Comparison of ENCODE assay signal across 10 mouse cellular contexts in genomic region chr6:124993876-124994275, GRCm38 (mm10). TPM values are rescaled to one million over a fixed set of nuclear protein-coding genes. Genes with fewer than 3 reads are reported as not detected.
A peak's percentile ranks its signal among the peaks of the same experiment; 100 is the strongest.
DNase-seq lines count a peak whose midpoint lies in the region; ATAC-seq lines count a peak whose summit lies in the region.
"Had no signal": no experiment of that assay in that cellular context is flagged by ENCODE, and none has a peak within 500 bp of the region (broad histone marks: within the 10 kb centered on the region; RNA-seq: fewer than 3 reads in every experiment).

No protein-coding gene starts in this region.

- peaks cover 10% of the 10 kb centered on the region for H3K4me1 ChIP-seq in intestine, embryonic 15.5 days (replicated peaks)
- H3K4me1 ChIP-seq in stomach, embryonic 14.5 days (ENCODE audit: control insufficient read depth, insufficient read depth, low read length), result peaks cover 10% of the 10 kb centered on the region; the same call in 1 of the 2 replicates

- no peaks in the 10 kb centered on the region for H3K9me3 ChIP-seq in intestine, embryonic 15.5 days
- no peaks in the 10 kb centered on the region for H3K9me3 ChIP-seq in stomach, embryonic 14.5 days (ENCODE audit: control insufficient read depth, low read depth, low read length)

- H3K4me3 ChIP-seq in intestine, embryonic 15.5 days (replicated peaks), result no peak overlapping the region
- H3K4me3 ChIP-seq in stomach, embryonic 14.5 days (ENCODE audit: low read depth, low read length), result no peak overlapping the region
- H3K4me3 ChIP-seq: limb, embryonic 15.5 days had no signal

- no peak for ATAC-seq in intestine, embryonic 15.5 days
- ATAC-seq in stomach, embryonic 14.5 days (ENCODE audit: insufficient number of reproducible peaks, insufficient read depth, low FRiP score, low read depth), result no peak

- peak; percentile 57 for DNase-seq in adrenal gland, adult 2 months
- no peak for DNase-seq in adrenal gland, adult 8-10 months
- DNase-seq in lung, postnatal 10 days, result peak; percentile 63
- DNase-seq in lung, adult 18-20 months, result no peak
- DNase-seq in T-cell, adult 2 months (ENCODE audit: low spot score), result no peak
- no peak for DNase-seq in cerebellum, adult 9-11 months

- 14% methylated on average over 11 of the region's 11 CpGs for WGBS in intestine, embryonic 15.5 days
- WGBS in stomach, embryonic 14.5 days, result 11% methylated on average over 11 of the region's 11 CpGs

- H3K27me3 ChIP-seq in intestine, embryonic 15.5 days (replicated peaks), result peaks cover 44% of the 10 kb centered on the region
- H3K27me3 ChIP-seq in stomach, embryonic 14.5 days (ENCODE audit: control insufficient read depth, insufficient read depth, low read length), result peaks cover 25% of the 10 kb centered on the region

- H3K27ac ChIP-seq in intestine, embryonic 15.5 days, result no peak overlapping the region
- no peak overlapping the region for H3K27ac ChIP-seq in stomach, embryonic 14.5 days (ENCODE audit: low read length)
- H3K27ac ChIP-seq: limb, embryonic 15.5 days had no signal

- H3K36me3 ChIP-seq in intestine, embryonic 15.5 days, result no peaks in the 10 kb centered on the region
- no peaks in the 10 kb centered on the region for H3K36me3 ChIP-seq in stomach, embryonic 14.5 days (ENCODE audit: control insufficient read depth, insufficient read depth, low read length)
- H3K36me3 ChIP-seq: limb, embryonic 15.5 days had no signal

- 0 out of 2 replicates have a peak overlapping the region, but pooled peaks have one; percentile 8 for H3K9ac ChIP-seq in intestine, embryonic 15.5 days
- H3K9ac ChIP-seq in stomach, embryonic 14.5 days (replicated peaks; ENCODE audit: low read depth, low read length), result peak overlapping the region; percentile 12; the same call in 1 of the 2 replicates
- H3K9ac ChIP-seq: limb, embryonic 15.5 days had no signal

- H3K4me2 ChIP-seq in intestine, embryonic 15.5 days (replicated peaks), result peak overlapping the region; percentile 27; the same call in 1 of the 2 replicates
- H3K4me2 ChIP-seq in stomach, embryonic 14.5 days (replicated peaks; ENCODE audit: low read depth, low read length), result no peak overlapping the region
- H3K4me2 ChIP-seq: limb, embryonic 15.5 days had no signal

RNA-seq across cellular contexts. Expression of gene Pianp, which starts 2.6 kb away (rescaled TPM):
- total RNA-seq in adrenal gland, adult 2 months (2021), result 1 to 10 TPM in 1 of 2 experiments, under 1 TPM in 1; 0.89 to 2.0 TPM
- polyA plus RNA-seq in adrenal gland, adult 2 months (2012; rRNA removed), result 4.2 and 9.0 TPM in 2 replicates
- total RNA-seq in adrenal gland, adult 8-10 months (2022), result 1 to 10 TPM in 3 of 4 experiments, under 1 TPM in 1; 0.81 to 3.8 (median 1.9) TPM
- 1.8 and 2.1 TPM in 2 replicates for polyA plus RNA-seq in intestine, embryonic 15.5 days (2015; fragmentation: Nextera tagmentation; extraction: Ambion mirVana)
- 4.4 and 6.0 TPM in 2 replicates for polyA plus RNA-seq in stomach, embryonic 14.5 days (2014; fragmentation: Nextera tagmentation; extraction: Ambion mirVana)
- total RNA-seq: common myeloid progenitor, adult 5-6 weeks had no signal

RNA-seq across cellular contexts. Expression of gene Zfp384, which starts 15.1 kb away (rescaled TPM):
- 10 to 100 TPM; 38.5 to 56.9 TPM for total RNA-seq in adrenal gland, adult 2 months (2021)
- polyA plus RNA-seq in adrenal gland, adult 2 months (2012; rRNA removed), result 70.6 and 98.2 TPM in 2 replicates
- total RNA-seq in adrenal gland, adult 8-10 months (2022), result 10 to 100 TPM; 46.9 to 87.0 (median 56.5) TPM
- polyA plus RNA-seq in intestine, embryonic 15.5 days (2015; fragmentation: Nextera tagmentation; extraction: Ambion mirVana), result 13.4 and 14.3 TPM in 2 replicates
- 15.1 and 15.7 TPM in 2 replicates for polyA plus RNA-seq in stomach, embryonic 14.5 days (2014; fragmentation: Nextera tagmentation; extraction: Ambion mirVana)

RNA-seq across cellular contexts. Expression of gene Cops7a, which starts 28.5 kb away (rescaled TPM):
- 100 to 1,000 TPM; 128 to 152 TPM for total RNA-seq in adrenal gland, adult 2 months (2021)
- 220 and 384 TPM in 2 replicates for polyA plus RNA-seq in adrenal gland, adult 2 months (2012; rRNA removed)
- 100 to 1,000 TPM; 130 to 160 (median 147) TPM for total RNA-seq in adrenal gland, adult 8-10 months (2022)
- polyA plus RNA-seq in intestine, embryonic 15.5 days (2015; fragmentation: Nextera tagmentation; extraction: Ambion mirVana), result 159 and 170 TPM in 2 replicates
- 139 and 141 TPM in 2 replicates for polyA plus RNA-seq in stomach, embryonic 14.5 days (2014; fragmentation: Nextera tagmentation; extraction: Ambion mirVana)

RNA-seq across cellular contexts. Expression of gene Ing4, which starts 45.7 kb away (rescaled TPM):
- total RNA-seq in adrenal gland, adult 2 months (2021), result 10 to 100 TPM; 51.0 to 60.6 TPM
- 35.5 and 37.4 TPM in 2 replicates for polyA plus RNA-seq in adrenal gland, adult 2 months (2012; rRNA removed)
- 10 to 100 TPM; 62.7 to 74.3 (median 72.6) TPM for total RNA-seq in adrenal gland, adult 8-10 months (2022)
- 96.2 and 103 TPM in 2 replicates for polyA plus RNA-seq in intestine, embryonic 15.5 days (2015; fragmentation: Nextera tagmentation; extraction: Ambion mirVana)
- polyA plus RNA-seq in stomach, embryonic 14.5 days (2014; fragmentation: Nextera tagmentation; extraction: Ambion mirVana), result 118 and 119 TPM in 2 replicates

RNA-seq across cellular contexts. Expression of gene Acrbp, which starts 55.6 kb away (rescaled TPM):
- total RNA-seq in adrenal gland, adult 2 months (2021), result 10 to 100 TPM in 1 of 2 experiments, 1 to 10 TPM in 1; 4.4 to 12.2 TPM
- 14.0 and 15.9 TPM in 2 replicates for polyA plus RNA-seq in adrenal gland, adult 2 months (2012; rRNA removed)
- total RNA-seq in adrenal gland, adult 8-10 months (2022), result 10 to 100 TPM in 1 of 4 experiments, 1 to 10 TPM in 3; 6.9 to 12.1 (median 9.1) TPM
- polyA plus RNA-seq in intestine, embryonic 15.5 days (2015; fragmentation: Nextera tagmentation; extraction: Ambion mirVana), result 8.5 and 9.3 TPM in 2 replicates
- polyA plus RNA-seq in stomach, embryonic 14.5 days (2014; fragmentation: Nextera tagmentation; extraction: Ambion mirVana), result 15.8 and 18.6 TPM in 2 replicates

Comparison
In these comparisons a context has a peak if more than half of its experiments do, and no peak if none do; other contexts are left out.
1. DNase-seq: peak in adrenal gland, adult 2 months (single experiment) and lung, postnatal 10 days (single experiment); none in adrenal gland, adult 8-10 months (single experiment), lung, adult 18-20 months (0 of 2), T-cell, adult 2 months (single experiment) and cerebellum, adult 9-11 months (single experiment).